Mouse (Mus musculus): ENCODE measurements around the gene Zfp991.
"Not testable (repeated sequence)": the region's sequence is repeated elsewhere in the genome, so short reads cannot be mapped to it uniquely, and the experiment has no call there.

DNA sequence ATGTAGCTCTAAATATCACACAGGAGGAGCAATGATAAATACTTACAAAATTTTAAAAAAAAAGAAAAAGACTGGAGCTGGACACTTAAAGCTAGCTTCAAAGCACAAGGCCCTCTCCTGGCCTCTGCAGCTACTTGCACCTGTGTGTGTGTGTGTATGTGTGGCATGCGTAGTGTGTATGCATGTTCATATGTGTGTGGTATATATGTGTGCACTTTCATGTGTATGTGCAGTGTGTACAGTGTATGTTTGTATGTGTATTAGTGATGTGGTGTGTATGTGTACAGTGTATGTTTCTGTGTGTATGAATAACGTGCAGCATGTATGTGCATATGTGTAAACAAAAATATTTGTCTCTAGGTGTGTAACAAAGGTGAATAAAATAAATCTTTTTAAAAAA is 65.4 kb downstream of the Zfp991 start:
- TF ChIP-seq POLR2A (IDR thresholded peaks at IDR 0.05; ENCODE audit: low read depth, low read length); CTCF (conservative IDR thresholded peaks at IDR 0.05; ENCODE audit: insufficient read depth, insufficient read length, low read depth, low read length): not testable (repeated sequence)

All from kidney, adult 2 months (tissue).